Mouse (Mus musculus): ENCODE results near the gene Cpa5. TPM values are rescaled to one million over a fixed set of nuclear protein-coding genes. Genes with fewer than 3 reads are reported as not detected.

The Cpa5 gene
- total and polyA plus RNA-seq, 3 experiments = not detected

DNA sequence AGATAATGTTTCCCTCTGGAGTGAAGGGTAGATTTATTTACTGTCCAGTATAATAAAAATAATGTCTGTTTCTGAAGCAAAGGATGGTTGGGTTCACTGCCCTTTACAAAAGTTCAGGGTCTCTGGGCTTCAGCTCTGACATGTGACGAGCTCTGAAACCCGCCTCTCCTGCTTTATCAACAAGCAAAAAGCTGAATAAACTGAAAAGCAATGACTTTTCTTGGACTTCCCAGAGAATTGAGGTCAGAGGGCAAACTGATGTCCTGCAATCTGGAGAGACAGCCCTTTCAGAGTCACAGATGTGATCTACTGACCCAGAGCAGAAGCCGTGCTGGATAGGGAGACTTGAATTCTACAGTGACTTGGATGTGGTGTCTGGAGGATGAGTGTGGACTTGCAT is 10.8 kb upstream of the Cpa5 start:
- H3K27me3 ChIP-seq (replicated peaks) = no peaks in the 10 kb centered on the region
- no peak for TF ChIP-seq EP300 (IDR thresholded peaks at IDR 0.05; ENCODE audit: low read length)
- TF ChIP-seq MAX (IDR thresholded peaks at IDR 0.05; ENCODE audit: low read length) = no peak
- TF ChIP-seq ZMIZ1 (IDR thresholded peaks at IDR 0.05; ENCODE audit: low read depth, low read length) = no peak
- no peak for TF ChIP-seq SIN3A (IDR thresholded peaks at IDR 0.05; ENCODE audit: low read length)
- TF ChIP-seq TBP (conservative IDR thresholded peaks at IDR 0.05; ENCODE audit: low read depth, low read length) = no peak
- DNase-seq (ENCODE audit: extremely low read depth) = no peak
- no peak overlapping the region for H3K4me3 ChIP-seq (replicated peaks in 1 of 3; ENCODE audit: low read depth in 2 of 3, low read length in 2 of 3, poor library complexity in 1 of 3)
- no peaks in the 10 kb centered on the region for H3K9me3 ChIP-seq (replicated peaks; ENCODE audit: low read length)
- H3K9ac ChIP-seq (ENCODE audit: insufficient read depth, low read depth) = no peak overlapping the region
- no peaks in the 10 kb centered on the region for H3K79me2 ChIP-seq (replicated peaks; ENCODE audit: control insufficient read depth, extremely low read depth, insufficient read depth, poor library complexity, severe bottlenecking)
- H3K4me2 ChIP-seq (ENCODE audit: insufficient read depth, low read depth, poor library complexity, severe bottlenecking) = no peak overlapping the region
- H3K27ac ChIP-seq (ENCODE audit: insufficient read depth, low read depth) = no peak overlapping the region
- dilution Hi-C loops (cut with MboI; ENCODE audit: extremely low pct_ligation_motif_present, extremely low pct_unique_long_range_greater_than_20kb, low sequenced_read_pairs) = no loop called here
- in situ Hi-C loops (cut with MboI; ENCODE audit: low pct_ligation_motif_present, low pct_unique_long_range_greater_than_20kb, low sequenced_read_pairs) = no loop called here
- no peaks in the 10 kb centered on the region for H3K36me3 ChIP-seq (replicated peaks in 1 of 2; ENCODE audit: control insufficient read depth in 1 of 2, insufficient read depth in 1 of 2, low read length in 1 of 2)
- no peaks in the 10 kb centered on the region for H3K4me1 ChIP-seq (ENCODE audit: control insufficient read depth in 1 of 2, insufficient read depth in 2 of 2)

DNA sequence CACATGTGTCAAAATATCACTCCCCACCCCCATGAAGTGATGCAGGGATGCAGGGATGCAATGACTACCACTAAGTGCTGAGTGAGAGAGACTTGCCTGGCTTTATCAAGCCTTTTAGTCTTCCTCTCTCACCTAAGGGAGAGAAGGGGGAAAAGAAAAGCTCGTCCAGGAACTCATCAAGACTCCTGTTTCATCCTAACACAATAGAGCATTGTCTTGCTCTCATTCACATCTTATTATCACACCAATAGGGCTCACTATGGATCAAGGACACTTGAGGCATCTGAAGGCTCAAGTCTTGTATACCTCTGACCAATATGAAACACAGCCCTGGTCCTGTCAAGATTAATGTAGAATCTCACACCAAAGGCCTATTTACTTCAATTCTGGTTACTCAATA is 9.8 kb upstream of the Cpa5 start:
- no peak for DNase-seq (ENCODE audit: extremely low read depth)
- no peaks in the 10 kb centered on the region for H3K79me2 ChIP-seq (replicated peaks; ENCODE audit: control insufficient read depth, extremely low read depth, insufficient read depth, poor library complexity, severe bottlenecking)
- H3K4me2 ChIP-seq (ENCODE audit: insufficient read depth, low read depth, poor library complexity, severe bottlenecking) = no peak overlapping the region
- TF ChIP-seq ZC3H11A (IDR thresholded peaks at IDR 0.05; ENCODE audit: low read depth, low read length) (no peak), KAT2A (IDR thresholded peaks at IDR 0.05; ENCODE audit: insufficient replicate concordance, low read length) (no peak), SIN3A (IDR thresholded peaks at IDR 0.05; ENCODE audit: low read length) (no peak), CHD2 (IDR thresholded peaks at IDR 0.05; ENCODE audit: low read length) (no peak), MXI1 (IDR thresholded peaks at IDR 0.05; ENCODE audit: low read depth, low read length) (no peak), MAZ (IDR thresholded peaks at IDR 0.05; ENCODE audit: low read depth, low read length) (no peak), BHLHE40 (IDR thresholded peaks at IDR 0.05; ENCODE audit: low read depth, low read length) (no peak), UBTF (IDR thresholded peaks at IDR 0.05; ENCODE audit: low read depth, low read length) (no peak), POLR2AphosphoS2 (IDR thresholded peaks at IDR 0.05; ENCODE audit: low read depth, low read length) (no peak), ZMIZ1 (IDR thresholded peaks at IDR 0.05; ENCODE audit: low read depth, low read length) (no peak), CTCF (conservative IDR thresholded peaks at IDR 0.05 in 1 of 2, IDR thresholded peaks at IDR 0.05 in 1 of 2; ENCODE audit: low read depth in 2 of 2, low read length in 2 of 2) (no peak), ZNF384 (IDR thresholded peaks at IDR 0.05; ENCODE audit: low read depth, low read length) (no peak), MYC (IDR thresholded peaks at IDR 0.05; ENCODE audit: low read depth, low read length) (no peak), GABPA (IDR thresholded peaks at IDR 0.05; ENCODE audit: insufficient replicate concordance, low read depth, low read length) (no peak), E2F4 (IDR thresholded peaks at IDR 0.05; ENCODE audit: insufficient replicate concordance, low read depth, low read length) (no peak), MAX (IDR thresholded peaks at IDR 0.05; ENCODE audit: low read length) (no peak), ELF1 (IDR thresholded peaks at IDR 0.05; ENCODE audit: low read depth, low read length) (no peak), JUN (IDR thresholded peaks at IDR 0.05; ENCODE audit: insufficient read depth, low read depth, low read length) (no peak), MEF2A (IDR thresholded peaks at IDR 0.05; ENCODE audit: borderline replicate concordance, low read depth, low read length) (no peak)
- dilution Hi-C loops (cut with MboI; ENCODE audit: extremely low pct_ligation_motif_present, extremely low pct_unique_long_range_greater_than_20kb, low sequenced_read_pairs) = no loop called here
- H3K4me3 ChIP-seq (replicated peaks in 1 of 3; ENCODE audit: low read depth in 2 of 3, low read length in 2 of 3, poor library complexity in 1 of 3) = no peak overlapping the region
- in situ Hi-C loops (cut with MboI; ENCODE audit: low pct_ligation_motif_present, low pct_unique_long_range_greater_than_20kb, low sequenced_read_pairs) = no loop called here
- H3K9ac ChIP-seq (ENCODE audit: insufficient read depth, low read depth) = no peak overlapping the region
- no peaks in the 10 kb centered on the region for H3K9me3 ChIP-seq (replicated peaks; ENCODE audit: low read length)
- no peak overlapping the region for H3K27ac ChIP-seq (ENCODE audit: insufficient read depth, low read depth)
- H3K27me3 ChIP-seq (replicated peaks) = no peaks in the 10 kb centered on the region
- no peaks in the 10 kb centered on the region for H3K36me3 ChIP-seq (replicated peaks in 1 of 2; ENCODE audit: control insufficient read depth in 1 of 2, insufficient read depth in 1 of 2, low read length in 1 of 2)
- H3K4me1 ChIP-seq (ENCODE audit: control insufficient read depth in 1 of 2, insufficient read depth in 2 of 2) = no peaks in the 10 kb centered on the region
